Mouse (Mus musculus): Measurements from ENCODE around the gene Gm21876. TPM values are rescaled to one million over a fixed set of nuclear protein-coding genes. Genes with fewer than 3 reads are reported as not detected.
"Not testable (repeated sequence)": the region's sequence is repeated elsewhere in the genome, so short reads cannot be mapped to it uniquely, and the experiment has no call there.

Gene Gm21876
- polyA plus RNA-seq (2012; rRNA removed), result not detected in 2 replicates

- Histone ChIP-seq H3K27ac (ENCODE audit: insufficient read depth, low read depth, low read length) (no peak within 1 kb of the TSS), H3K4me3 (ENCODE audit: insufficient read depth, low read depth, low read length) (no peak within 1 kb of the TSS), H3K36me3 (ENCODE audit: control insufficient read depth, insufficient read depth, low read length) (no peaks in the 10 kb centered on the region), H3K27me3 (replicated peaks; ENCODE audit: control insufficient read depth, insufficient read depth, low read length) (no peaks in the 10 kb centered on the region), H3K4me1 (ENCODE audit: control insufficient read depth, insufficient read depth, low read length) (no peaks in the 10 kb centered on the region)
- WGBS, result 71% methylated on average over 3 of the region's 3 CpGs
- TF ChIP-seq POLR2A (IDR thresholded peaks at IDR 0.05; ENCODE audit: low read depth, low read length), result no peak
- TF ChIP-seq CTCF (conservative IDR thresholded peaks at IDR 0.05; ENCODE audit: insufficient read depth, insufficient read length, low read depth, low read length), result no peak
- DNase-seq, result no peak
Measured at GRCm38 (mm10) chrX:21175553-21175952, at the start of gene Gm21876. TSS of gene Gm21876 (minus strand) at chrX:21175653.

DNA sequence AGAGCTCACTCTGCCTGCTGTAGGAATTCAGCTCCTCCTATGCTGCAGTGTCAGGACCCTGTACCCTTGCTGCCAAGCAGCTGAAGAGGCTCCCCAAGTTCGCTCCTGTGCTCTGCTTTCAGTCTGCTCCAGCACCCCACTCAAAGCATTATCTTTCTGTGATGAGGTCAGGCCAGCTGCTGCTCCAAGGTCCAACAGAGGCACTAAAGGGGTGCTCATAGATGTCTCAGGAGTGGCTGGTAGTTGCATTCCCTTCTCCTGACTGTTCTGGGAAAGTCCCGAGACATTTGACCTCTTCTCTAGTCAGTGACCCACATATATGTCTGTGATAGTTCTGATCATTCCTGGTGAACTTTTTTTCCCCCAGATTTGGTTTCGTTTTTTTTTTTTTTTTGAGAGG lies 45.0 kb upstream of the Gm21876 start:
- DNase-seq, result no peak
- TF ChIP-seq POLR2A (IDR thresholded peaks at IDR 0.05; ENCODE audit: low read depth, low read length) (no peak), CTCF (conservative IDR thresholded peaks at IDR 0.05; ENCODE audit: insufficient read depth, insufficient read length, low read depth, low read length) (no peak)
- no peaks in the 10 kb centered on the region for H3K27me3 ChIP-seq (replicated peaks; ENCODE audit: control insufficient read depth, insufficient read depth, low read length)
- H3K4me1 ChIP-seq (ENCODE audit: control insufficient read depth, insufficient read depth, low read length), result no peaks in the 10 kb centered on the region
- H3K4me3 ChIP-seq (ENCODE audit: insufficient read depth, low read depth, low read length), result no peak overlapping the region
- no peak overlapping the region for H3K27ac ChIP-seq (ENCODE audit: insufficient read depth, low read depth, low read length)
- H3K36me3 ChIP-seq (ENCODE audit: control insufficient read depth, insufficient read depth, low read length), result no peaks in the 10 kb centered on the region
- 60% methylated on average over 3 of the region's 3 CpGs for WGBS

- H3K27ac ChIP-seq (ENCODE audit: insufficient read depth, low read depth, low read length); H3K4me3 ChIP-seq (ENCODE audit: insufficient read depth, low read depth, low read length); H3K36me3 ChIP-seq (ENCODE audit: control insufficient read depth, insufficient read depth, low read length); H3K4me1 ChIP-seq (ENCODE audit: control insufficient read depth, insufficient read depth, low read length); H3K27me3 ChIP-seq (replicated peaks; ENCODE audit: control insufficient read depth, insufficient read depth, low read length); DNase-seq: not testable (repeated sequence)
- 93% methylated on average over 25 of the region's 25 CpGs for WGBS
Measured at GRCm38 (mm10) chrX:21146675-21147074, 28.8 kb downstream of the Gm21876 start.

Other genes starting within 250 kb of the Gm21876 start
- gene Cfp, start 244.1 kb downstream of the Gm21876 start, polyA plus RNA-seq (2012; rRNA removed), result 8.6 and 11.0 TPM in 2 replicates
- 7.8 and 9.9 TPM in 2 replicates for gene Elk1, start 225.0 kb downstream of the Gm21876 start, polyA plus RNA-seq (2012; rRNA removed)
- gene Uxt, start 213.6 kb downstream of the Gm21876 start, polyA plus RNA-seq (2012; rRNA removed), result 24.7 and 32.7 TPM in 2 replicates
- 0.52 and 0.72 TPM in 2 replicates for gene Zfp182, start 113.3 kb downstream of the Gm21876 start, polyA plus RNA-seq (2012; rRNA removed)
- gene Spaca5, start 107.2 kb downstream of the Gm21876 start, polyA plus RNA-seq (2012; rRNA removed), result not detected in 2 replicates
- gene Zfp300, start 86.1 kb downstream of the Gm21876 start, polyA plus RNA-seq (2012; rRNA removed), result 0.07 and 0.11 TPM in 2 replicates
- gene Ssxa1, start 59.8 kb downstream of the Gm21876 start, polyA plus RNA-seq (2012; rRNA removed), result not detected in 2 replicates

Measured in kidney, adult 2 months (tissue).